Mouse (Mus musculus): ENCODE results near the gene Zbtb48.

GRCm38 (mm10) chr4:152028456-152028855 lies 985 bp upstream of the Zbtb48 start:
- no peak for TF ChIP-seq CTCF (IDR thresholded peaks at IDR 0.05; ENCODE audit: control insufficient read depth, insufficient read depth, insufficient read length)
- no peak for TF ChIP-seq MYOD1 (IDR thresholded peaks at IDR 0.05; ENCODE audit: control insufficient read depth, insufficient read length, low read depth)
- TF ChIP-seq USF1 (IDR thresholded peaks at IDR 0.05; ENCODE audit: low read depth), result no peak

All from C2C12 (cell line).